Mouse (Mus musculus) liver (tissue): ENCODE data around the gene Hist2h2bb.
"Not testable (repeated sequence)": the region's sequence is repeated elsewhere in the genome, so short reads cannot be mapped to it uniquely, and the experiment has no call there.

ENCODE experiments used
- DNase-seq: peaks from one replicate; pipeline ENCODE4 v3.0.0-alpha.2; 2020; ENCODE audit warnings: mixed read lengths

Gene Hist2h2bb

DNA sequence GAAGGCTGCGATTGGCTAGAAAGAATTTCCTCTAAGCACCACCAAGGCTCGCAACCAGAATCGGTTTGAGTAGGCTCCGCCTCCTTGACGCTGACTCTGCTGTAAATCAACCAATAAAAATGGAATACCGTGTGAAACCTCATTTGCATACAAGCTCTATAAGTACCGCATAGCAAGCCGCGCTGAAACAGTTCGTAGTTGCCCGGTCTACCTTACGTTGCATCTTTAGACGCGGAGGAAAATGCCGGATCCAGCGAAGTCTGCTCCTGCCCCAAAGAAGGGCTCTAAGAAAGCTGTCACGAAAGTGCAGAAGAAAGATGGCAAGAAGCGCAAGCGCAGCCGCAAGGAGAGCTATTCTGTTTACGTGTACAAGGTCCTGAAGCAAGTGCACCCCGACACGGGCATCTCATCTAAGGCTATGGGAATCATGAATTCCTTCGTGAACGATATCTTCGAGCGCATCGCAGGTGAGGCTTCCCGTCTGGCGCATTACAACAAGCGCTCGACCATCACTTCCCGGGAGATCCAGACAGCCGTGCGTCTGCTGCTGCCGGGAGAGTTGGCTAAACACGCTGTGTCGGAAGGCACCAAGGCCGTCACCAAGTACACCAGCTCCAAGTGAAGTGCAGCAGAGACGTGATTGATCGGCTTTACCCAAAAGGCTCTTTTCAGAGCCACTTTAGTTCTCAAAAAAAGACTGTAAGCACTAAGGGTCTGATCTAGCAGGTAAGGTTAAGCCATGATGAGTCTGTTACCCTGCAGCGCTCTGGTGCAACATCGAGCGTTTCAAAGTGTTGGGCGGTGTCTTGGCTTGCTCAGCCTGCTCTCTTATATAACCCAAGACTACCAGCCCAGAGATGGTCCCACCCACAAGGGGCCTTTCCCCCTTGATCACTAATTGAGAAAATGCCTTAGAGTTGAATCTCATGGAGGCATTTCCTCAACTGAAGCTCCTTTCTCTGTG is at the start of gene Hist2h2bb:
Gene Hist2h2bb, plus strand, starts transcription at position 242 of the 964 bp plus-strand sequence.
- DNase-seq = peak; percentile 94

DNA sequence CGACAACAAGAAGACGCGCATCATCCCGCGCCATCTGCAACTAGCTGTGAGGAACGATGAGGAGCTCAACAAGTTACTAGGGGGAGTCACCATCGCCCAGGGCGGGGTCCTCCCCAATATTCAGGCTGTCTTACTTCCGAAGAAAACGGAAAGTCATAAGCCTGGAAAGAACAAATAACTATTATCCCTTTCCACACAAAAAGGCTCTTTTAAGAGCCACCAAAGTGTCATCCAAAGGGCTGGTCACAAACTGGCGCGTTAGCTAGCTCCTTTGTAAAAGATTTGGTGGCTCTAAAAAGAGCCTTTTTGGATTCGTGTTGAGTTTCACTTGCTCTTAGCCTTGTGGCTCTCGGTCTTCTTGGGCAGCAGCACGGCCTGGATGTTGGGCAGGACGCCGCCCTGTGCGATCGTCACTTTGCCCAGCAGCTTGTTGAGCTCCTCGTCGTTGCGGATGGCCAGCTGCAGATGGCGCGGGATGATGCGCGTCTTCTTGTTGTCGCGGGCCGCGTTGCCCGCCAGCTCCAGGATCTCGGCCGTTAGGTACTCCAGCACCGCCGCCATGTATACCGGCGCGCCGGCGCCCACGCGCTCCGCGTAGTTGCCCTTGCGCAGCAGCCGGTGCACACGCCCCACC is 49.3 kb upstream of the Hist2h2bb start:
- DNase-seq = peak; percentile 57

DNA sequence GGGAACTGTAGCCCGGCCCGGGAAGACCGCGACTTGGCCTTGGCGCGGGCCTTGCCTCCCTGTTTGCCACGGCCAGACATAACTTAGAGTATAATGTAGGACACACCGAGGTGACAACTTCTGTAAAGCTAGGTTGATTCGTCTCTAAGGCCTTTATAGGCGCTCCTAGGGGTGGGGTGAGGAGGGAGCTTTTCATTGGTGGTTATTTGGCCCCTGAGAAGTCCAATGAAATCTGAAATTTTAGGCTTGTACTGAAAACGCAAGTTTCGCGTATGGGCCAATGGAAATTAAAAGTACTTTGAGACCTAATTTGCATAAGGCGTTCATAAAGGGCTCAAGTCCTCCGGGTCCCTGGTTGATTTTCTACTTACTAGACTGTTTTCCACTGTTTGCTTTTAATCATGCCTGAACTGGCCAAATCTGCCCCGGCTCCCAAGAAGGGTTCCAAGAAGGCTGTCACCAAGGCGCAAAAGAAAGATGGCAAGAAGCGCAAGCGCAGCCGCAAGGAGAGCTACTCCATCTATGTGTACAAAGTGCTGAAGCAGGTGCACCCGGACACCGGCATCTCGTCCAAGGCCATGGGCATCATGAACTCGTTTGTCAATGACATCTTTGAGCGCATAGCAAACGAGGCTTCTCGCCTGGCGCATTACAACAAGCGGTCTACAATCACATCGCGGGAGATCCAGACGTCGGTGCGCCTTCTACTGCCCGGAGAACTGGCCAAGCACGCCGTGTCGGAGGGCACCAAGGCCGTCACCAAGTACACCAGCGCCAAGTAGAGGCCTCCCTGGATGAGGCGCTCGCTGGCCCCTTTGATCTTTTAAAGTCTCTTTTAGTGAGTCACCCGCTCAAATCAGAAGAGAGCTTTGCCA is 48.5 kb upstream of the Hist2h2bb start, which contains the start of the genes Hist2h2ac and Hist2h2be:
Gene Hist2h2ac, minus strand, starts transcription at position 116 of the 875 bp plus-strand sequence.
Gene Hist2h2be, plus strand, starts transcription at position 355 of the 875 bp plus-strand sequence.
- DNase-seq = peak; percentile 89

DNA sequence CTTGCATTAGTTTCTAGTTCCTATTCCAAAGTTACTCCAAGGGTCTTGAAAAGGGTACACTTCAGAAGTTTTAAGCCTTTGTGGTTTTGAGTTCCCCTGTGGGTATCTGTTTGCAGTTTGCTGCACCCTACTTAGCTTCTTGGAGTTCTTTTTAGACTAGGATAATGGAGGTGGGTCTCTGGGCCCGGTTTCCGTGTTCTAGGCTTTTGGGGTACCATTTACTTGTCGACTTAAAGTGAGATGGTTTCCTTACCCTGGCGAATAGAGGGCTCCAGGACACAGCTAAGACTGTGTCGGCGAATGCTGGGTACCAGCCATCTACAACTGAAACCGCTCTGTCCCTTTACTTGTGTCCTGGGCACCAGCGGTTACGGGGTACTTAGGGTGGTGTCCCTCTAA is 47.9 kb upstream of the Hist2h2bb start:
- DNase-seq = peak; percentile 51

DNA sequence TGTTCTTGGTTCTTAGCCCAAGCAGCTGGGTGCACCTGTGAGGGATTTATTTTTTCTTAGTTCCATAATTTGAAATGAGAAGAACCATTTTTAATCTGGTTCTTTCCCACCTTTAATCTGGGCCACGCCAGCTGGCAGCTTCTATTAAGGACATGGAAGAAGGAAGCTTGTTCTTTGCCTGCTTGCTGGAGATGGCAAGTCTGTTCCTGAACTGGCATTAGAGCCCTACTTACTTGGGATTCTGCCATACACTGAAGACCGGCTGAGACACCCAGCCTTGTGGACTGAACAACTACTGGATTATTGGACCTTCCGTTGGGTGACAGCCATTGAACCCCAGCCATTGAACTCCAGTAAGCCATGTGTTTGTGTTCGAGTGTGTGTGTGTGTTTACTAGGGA is 46.8 kb upstream of the Hist2h2bb start:
- DNase-seq = no peak

DNA sequence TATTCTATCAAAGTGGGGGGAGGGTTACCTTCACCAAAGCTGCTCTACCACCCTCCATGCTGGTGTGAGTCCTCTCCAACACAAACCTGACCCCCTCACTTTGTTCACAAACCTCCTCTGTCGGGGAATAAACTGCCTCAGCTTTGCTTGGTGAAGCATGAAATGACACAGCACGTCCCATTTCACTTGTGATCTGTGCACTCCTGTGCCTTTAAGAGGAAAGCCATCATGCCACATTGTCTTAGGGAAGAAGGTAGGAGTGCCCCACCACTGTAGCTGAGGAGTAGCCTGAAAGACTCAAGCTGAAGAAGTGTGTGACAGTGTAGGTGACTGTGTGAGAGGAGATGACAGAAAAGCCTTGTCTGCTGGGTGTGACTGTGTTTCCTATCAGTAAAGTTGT is 44.1 kb upstream of the Hist2h2bb start:
- DNase-seq = no peak

DNA sequence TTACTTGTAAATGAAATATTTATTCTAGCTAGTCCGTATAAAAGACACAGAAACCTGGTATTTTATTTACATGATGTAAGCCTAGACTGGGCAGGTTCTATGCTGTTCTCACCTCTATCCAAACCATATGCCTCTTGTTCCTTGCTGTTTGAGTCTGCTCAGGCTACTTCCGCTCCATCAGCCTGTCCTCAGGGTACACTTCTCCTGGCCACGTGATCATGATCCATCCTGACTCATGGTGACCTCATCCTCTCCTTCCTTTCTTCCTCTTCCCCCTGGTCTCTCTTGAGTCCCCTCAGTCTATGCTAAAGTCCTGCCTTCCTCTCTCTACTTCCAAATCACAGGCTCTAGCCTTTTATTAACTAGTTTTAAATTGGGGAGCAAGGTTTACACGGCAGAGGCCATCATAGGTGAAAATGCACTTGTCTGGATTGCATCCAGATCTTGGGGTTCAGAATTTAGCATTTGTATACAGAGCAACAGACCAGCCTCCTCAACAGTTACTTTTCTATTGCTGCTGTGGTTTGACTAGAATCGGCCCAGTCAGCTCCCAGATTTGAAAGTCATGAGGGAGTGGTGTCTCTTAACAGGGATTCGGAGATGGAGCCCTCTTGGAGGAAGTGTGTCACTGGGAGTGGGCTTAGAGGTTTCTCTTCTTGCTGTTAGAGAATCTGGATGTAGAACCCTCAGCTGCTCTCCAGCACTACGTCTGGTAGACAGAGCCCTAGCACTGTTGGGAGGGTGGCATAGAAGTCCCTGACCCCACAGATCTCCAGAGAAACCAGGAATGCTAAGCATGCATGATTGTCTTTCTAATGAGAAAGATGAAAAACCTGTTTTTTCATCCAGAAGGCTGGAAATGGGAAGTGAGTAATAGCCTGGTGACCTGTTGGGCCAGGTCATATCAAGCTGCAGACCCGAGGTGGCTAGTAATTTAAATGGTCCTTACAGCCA is 42.6 kb upstream of the Hist2h2bb start:
- no peak for DNase-seq

DNA sequence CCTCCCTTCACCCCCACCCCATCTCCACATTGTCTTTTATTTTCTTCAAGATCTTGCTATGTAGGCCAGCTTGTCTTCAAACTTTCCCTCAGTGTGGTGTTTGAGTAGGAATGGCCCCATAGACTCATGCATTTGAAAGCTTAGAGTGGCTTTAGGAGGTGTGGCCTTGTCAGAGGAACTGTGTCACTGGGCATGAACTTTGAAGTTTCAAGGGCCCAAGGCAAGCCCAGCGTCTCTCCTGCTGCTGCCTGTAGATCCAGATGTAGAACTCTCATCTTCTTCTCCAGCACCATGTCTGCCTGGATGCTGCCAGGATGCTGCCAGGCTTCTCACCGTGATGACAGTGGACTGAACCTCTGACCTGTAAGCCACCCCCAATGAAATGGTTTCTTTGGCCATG is 40.7 kb upstream of the Hist2h2bb start:
- DNase-seq = no peak

DNA sequence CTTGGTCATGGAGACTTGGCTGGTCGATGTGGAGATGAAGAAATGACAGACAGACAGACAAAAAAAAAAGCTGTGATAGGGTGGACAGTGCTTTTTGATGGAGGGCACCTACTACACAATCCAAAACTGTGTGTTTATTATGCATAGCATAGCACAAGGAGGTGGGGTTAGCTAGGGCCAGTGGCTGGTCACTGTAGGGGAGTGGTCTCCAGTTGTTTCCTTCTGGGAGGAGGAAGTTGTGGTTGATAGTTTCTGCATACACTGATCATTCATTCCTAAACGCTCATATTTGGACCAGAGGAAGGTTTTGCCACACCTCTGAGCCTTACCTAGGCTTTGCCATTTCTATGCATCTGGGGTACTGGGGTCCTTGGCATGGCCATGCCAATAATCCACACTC is 39.1 kb upstream of the Hist2h2bb start:
- no peak for DNase-seq

DNA sequence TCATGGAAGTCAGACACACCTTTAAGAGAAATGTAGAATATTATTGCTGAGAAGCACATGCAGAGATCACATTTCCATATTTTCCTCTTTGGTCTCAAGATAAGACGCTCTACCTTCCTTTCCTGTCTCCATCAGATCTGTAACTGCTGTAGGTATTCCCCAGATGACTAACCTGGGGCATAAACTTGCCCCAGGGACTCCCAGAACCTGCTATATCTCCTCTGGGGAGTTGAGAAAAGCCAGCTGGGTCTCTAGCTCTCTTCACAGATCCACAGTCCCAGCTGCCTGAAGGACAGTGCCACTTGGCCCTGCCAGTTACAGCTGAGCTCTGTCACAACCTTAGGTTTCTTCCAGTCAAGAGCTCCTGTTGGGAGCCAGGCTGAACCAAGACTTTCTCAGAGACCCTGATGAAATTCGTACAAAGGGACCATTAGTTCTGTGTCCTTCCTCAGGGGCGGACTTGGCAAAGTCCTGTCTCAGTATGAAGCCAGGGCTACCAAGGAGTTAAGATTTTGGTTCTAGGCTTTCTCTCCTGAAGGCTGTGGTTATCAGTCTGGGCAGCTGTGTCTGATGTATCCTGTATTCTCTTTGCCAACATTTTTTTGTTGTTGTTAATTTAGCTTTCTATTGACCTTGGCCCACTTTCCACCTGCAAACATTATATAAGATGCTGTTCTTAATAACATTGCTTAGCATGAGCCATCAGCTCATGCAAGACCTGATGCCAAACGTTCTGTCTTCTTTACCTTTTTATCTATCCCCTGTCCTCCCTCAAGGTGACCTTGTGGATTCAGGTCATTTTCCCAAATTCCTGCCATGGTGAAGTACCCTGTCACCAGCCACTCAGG is 38.4 kb upstream of the Hist2h2bb start:
- no peak for DNase-seq

DNA sequence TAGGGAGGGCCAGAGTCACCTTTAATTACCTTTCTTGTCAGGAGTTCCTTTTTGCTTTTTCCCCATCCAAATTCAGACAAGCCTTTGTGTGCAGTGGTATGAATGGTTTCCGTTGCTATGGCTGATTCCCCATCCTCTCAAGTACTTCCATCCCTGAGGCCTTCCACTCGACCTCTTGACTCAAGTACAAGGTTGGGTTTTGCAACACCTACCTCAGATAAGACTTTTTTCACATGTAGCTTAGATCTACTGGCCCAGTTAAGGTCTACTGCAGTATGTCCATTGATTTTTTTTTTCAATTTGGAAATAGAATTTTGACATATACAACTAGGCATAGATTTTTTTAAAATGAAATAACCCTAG is 37.8 kb upstream of the Hist2h2bb start:
- DNase-seq = no peak

DNA sequence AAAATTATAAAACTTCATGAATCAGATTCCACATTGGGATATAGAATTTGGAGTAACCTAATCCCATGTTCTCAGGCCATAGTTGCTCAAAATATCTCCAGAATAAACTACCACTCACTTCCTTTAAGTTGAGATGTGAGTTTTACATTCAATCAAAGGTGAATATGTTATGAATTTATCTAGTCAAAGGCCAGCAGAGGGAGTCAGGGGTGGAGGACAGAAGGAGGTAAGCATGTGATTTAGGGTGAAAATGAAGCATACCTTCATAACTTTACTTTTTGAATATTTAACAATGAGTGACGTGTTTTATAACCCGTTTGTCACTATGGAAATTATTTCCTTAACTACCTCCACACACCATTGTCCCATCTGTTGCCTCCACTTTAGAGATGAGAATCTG is 34.6 kb upstream of the Hist2h2bb start:
- no peak for DNase-seq

DNA sequence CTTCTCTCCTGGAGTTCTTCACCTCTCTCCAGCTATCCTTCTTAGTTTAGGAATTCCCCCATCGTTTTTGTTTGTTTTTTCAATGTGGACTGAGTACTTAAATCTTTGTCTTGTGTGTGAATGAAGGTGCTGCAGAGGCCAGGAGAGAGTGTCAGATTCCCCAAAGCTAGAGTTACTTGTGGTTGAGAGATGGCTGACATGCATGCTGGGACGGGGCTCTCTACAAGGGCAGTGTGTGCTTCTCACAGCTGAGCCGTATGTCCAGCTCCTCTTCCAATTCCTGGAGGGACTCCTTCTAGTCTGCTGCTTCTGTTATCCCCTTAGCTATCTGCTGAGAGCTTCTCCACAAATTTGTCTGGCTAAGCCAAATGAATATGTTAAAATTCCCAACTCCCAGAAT is 33.7 kb upstream of the Hist2h2bb start:
- DNase-seq = no peak

DNA sequence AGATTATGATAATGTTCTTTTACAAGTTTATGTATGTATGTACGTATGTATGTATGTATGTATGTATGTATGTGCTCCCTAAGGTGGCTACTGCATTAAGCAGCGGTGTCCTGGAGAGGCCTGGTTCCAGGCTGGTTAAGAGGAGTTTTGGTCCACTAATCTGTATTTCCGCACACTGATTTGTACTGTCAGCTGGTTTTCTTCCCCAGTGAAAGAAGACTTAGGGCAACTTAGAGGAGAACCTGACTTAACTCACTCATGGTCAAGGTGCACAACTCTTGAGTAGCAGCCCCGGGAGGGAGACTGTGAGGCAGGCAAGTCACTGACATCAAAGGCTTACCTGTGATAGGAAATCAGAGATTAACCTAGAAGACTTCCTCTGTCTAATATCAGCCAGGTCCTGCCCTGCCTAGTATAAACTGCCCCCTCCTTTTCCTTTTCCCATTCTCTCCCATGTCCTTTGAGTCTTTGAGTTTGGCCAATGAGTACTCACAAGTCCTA is 32.7 kb upstream of the Hist2h2bb start:
- no peak for DNase-seq

DNA sequence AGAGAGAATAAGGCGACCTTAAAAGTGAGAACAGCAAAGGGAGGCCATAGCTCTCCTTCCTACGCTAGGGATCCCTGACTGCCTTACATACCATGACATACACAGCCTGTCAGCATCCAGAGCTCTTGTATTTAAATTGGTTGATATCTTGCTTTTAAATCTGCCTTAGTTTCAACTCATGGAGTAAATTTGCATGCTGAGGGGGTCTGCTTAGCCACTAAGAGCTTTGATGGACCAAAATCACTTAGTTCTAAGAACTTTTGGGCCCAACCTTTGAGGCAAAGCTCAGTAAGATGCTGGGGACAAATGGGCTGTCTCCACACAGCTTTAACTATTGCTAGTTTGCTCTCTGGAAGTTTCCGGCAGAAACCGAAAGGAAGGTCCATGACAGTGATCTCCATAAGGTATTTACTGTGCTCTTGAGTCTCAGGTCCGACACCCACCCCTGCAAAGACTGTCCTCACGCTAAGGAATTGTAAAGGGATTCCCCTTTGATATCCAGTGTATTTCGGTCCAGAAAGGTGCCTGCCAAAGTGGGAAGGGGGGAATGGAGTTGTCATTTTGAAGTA is 32.1 kb upstream of the Hist2h2bb start:
- peak; percentile 33 for DNase-seq

DNA sequence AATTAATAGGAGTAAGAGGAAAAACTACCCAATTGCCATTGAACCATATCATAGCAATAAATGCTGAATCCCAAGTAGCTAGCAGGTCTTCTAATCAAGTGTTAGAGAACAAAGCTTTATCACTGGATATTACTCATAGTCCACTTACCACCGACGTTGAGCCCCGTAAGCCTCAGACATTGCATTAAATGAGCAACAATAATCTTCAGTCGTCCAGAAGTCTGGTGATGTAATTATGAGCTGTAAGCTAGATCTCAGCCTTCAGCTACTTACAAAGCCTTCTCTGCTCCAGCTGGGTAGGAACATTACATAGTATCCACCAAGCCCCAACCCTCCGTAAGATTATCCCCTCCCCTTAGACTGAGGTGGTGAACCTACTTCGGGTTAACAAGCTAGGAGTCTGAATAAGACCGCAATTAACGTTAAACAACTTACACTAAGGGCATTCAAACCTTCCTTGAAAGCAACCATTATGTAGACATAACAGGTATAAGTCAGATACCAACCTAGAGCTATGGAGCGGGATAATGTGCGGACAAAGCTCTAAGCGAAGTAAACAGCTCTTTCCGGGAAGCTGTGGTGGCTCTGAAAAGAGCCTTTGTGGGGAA is 31.5 kb upstream of the Hist2h2bb start:
- peak; percentile 40 for DNase-seq

DNA sequence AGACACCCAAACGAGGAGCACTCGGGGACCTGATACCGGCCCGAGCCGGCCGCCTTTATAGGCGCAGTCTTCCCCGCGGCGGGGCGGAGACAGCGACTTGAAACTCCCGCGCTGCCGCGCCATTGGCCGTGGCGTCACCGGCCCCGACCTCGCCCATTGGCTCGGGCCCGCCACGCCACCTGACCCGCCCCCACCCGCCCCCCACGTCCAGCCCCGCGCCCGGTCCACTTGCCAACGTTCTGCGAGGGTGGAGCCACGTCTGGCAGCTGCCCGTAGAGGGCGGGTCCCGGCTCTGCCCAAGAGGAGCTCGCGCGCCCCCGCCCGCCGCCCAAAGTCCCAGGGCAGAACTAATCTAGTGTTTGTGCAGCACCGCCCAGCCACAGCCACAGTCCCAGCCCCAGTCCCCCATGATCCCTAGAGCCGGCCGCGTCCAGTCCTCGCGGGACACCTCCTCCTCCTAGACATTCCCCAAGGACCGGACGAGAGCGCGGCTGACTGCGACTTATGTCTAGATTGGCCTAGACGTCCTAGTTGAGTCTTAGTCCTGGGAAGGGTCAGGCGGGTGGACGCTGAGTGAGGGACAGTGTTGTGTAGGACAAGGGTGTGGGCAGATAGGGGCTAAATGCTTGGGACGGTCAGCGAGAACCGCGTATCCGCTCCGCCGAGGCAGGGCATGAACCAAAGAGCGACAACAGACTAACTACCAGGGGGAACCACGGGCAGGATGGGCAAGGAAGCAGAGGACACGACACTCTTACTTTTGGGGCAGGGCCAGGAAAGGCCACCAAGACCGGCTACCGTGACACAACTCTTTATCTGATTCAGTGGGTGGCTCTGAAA is 30.4 kb upstream of the Hist2h2bb start, which contains the start of gene Hist2h3c2:
Gene Hist2h3c2, minus strand, starts transcription at position 174 of the 840 bp plus-strand sequence.
- not testable (repeated sequence) for DNase-seq

DNA sequence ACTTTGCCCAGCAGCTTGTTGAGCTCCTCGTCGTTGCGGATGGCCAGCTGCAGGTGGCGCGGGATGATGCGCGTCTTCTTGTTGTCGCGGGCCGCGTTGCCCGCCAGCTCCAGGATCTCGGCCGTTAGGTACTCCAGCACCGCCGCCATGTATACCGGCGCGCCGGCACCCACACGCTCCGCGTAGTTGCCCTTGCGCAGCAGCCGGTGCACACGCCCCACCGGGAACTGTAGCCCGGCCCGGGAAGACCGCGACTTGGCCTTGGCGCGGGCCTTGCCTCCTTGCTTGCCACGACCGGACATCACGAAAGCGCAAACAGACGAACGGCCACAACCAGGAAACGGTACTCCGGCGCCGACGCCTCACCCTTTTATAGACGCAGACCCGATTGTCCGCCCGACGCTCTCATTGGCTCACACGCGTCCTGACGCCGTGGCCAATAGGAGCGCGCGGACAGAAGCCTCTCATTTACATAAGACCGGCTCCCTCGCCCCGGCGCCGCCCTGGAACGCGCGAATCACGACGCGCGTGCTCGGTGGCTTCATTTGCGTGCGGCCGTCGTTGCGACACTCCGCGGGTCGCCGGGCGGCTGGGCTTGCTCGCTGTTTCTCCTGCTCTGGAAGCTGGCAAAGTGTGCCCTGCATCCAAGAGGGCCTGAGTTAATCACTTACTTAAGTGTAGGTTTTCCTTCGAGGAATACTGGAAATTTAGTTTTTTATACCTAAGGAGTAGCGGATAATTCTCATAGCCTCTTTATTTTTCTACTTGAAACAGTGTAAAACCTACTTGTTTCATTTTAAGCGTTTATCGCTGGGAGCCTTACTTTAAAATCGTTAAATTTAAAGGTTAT is 29.4 kb upstream of the Hist2h2bb start, which contains the start of gene Hist2h2aa2:
Gene Hist2h2aa2, minus strand, starts transcription at position 328 of the 850 bp plus-strand sequence.
- peak; percentile 81 for DNase-seq
